Mouse (Mus musculus) right cerebral cortex, adult 2 months (tissue): ENCODE measurements around the gene Kcng1.
A peak's percentile ranks its signal among the peaks of the same experiment; 100 is the strongest.

Experiments
- DNase-seq, 2 experiments: peaks; one replicate each; pipeline ENCODE4 v3.0.0; 2021 to 2022; ENCODE audit warnings: low spot score in 2 of 2

Gene Kcng1

GRCm38 (mm10) chr2:168281582-168281981, at the start of gene Kcng1:
Gene Kcng1 (minus strand): TSS chr2:168281736.
- DNase-seq, result no peak

GRCm38 (mm10) chr2:168330421-168331070, 49.0 kb upstream of the Kcng1 start:
- peak; percentile 80 to 81 for DNase-seq

DNA sequence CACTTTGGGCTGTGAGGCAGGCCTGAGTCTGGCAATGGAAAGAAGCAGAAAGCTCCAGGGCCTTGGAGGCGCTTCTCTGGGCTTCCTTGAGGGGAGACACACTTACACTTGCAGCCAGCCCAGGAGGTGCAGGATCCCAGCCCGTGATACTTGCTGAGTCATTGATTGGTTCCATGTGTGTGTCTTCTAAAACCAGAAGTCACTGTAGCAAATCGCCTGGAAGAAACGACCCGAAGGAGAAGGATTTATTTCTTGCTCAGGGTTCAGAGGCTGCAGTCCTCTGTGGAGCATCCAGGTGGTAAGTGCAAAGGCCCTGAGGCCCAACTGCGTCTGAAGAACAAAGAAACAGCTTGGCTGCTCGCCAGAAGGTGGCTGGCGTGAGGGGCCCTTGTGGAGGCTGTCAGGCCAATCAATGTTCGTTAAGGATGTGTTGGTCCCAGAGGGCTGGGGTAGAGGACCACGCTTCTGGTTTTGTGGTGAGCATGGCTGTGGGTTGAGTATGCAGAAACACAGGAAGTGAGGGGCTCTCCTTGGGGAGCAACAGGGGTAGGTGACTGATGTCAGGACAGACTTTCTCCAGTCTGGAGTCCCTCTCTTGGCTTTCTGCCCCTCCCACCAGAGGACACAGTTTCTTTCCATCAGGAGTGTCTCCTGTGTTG, 40.3 kb upstream of the Kcng1 start:
- no peak for DNase-seq

- no peak for DNase-seq
These were observed 39.0 kb upstream of the Kcng1 start for GRCm38 (mm10) chr2:168320388-168321182.

DNA sequence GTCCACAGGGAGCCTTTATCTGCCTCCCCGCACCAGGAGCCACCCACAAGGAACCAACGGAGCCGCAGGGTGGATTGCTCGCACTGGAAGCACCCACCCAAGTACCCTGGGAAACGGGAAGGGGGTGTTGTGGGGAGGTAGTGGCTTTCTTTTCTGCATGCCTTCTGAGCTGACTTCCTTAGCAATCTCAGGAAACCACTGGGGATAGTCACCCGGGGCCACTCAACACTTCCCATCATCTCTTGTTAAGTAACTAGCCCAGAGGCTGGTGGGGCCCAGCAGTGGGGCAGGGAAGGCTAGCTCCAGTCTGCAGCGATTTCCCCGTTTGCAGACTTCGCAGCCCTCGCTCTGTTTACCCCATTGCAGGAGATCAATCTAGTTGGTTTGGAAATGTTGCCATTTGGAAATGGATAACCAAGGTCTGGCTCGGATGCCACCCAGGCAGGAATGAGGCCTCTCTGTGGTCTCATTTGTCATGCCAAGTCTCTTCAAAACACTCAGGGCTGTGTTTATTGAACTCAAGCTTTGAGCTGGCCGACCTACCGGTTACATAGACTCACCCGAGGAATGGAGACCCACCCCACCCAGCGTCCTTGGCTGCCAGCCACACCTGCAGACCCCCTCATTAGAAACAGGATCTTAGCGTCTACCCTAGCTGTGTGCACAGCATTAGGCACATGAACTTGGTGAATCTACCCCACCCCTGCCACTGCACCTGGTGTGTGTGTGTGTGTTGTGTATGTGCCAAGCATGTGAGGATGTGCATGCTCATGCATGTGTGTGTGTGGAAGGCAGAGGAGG, 33.3 kb upstream of the Kcng1 start:
- DNase-seq, result no peak

DNA sequence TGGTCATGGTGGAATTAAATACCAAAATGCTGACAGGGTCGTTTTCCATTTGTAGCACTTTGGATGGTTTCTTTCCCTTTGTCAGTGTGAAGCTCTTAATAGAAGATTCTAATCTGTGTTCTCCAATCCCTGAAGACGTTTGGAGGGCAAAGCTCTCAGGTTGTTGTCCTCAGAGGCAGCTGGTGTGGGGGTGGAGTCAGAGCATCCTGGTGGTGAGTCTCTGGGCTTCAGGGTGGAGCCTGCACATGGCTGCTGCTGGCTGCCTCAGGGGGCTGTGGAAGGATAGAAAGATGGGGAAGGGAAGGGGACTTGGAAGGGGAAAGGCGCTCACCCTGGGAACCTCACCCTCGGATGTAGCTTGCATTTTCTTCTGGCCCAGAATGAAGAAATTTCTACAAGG, 31.0 kb upstream of the Kcng1 start:
- DNase-seq, result no peak

DNA sequence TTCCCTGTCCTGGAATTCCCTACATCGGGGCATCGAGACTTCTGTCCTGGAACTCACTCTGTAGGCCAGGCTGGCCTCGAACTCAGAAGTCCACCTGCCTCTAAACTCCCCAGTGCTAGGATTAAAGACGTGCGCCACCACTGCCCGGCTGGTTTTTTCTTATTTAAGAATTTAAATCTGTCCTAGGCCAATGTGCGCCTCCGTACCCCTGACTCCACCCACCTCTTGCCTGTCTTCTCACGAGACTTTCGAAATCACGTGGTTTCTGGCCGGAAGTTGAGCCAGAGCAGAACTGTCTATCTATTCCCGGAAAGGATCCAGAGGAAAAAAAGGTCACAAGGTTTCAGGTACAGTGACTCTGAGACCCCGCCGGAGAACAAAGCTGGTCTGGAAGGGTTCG, 29.5 kb upstream of the Kcng1 start:
- DNase-seq, result no peak

DNA sequence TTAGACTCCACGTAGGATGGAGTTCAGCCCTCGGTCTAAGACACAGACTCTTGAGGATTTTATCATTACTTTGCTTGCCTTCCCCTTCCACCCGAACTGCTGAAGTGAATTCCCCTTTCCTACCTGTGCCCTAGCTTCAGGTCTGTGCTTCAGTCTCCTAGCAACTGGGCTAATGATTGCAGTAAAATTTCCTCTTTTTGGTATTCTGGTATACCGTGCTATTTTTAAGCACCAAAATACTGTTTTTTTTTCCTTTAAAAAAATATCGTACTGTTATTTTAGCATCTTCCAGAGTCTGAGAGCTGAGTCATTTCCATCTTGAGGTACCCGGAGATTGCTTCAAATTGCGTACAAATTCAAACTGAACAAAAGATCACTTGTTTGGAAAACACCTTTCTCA, 27.4 kb upstream of the Kcng1 start:
- peak in 1 of 2 experiments; percentile 14 for DNase-seq

DNA sequence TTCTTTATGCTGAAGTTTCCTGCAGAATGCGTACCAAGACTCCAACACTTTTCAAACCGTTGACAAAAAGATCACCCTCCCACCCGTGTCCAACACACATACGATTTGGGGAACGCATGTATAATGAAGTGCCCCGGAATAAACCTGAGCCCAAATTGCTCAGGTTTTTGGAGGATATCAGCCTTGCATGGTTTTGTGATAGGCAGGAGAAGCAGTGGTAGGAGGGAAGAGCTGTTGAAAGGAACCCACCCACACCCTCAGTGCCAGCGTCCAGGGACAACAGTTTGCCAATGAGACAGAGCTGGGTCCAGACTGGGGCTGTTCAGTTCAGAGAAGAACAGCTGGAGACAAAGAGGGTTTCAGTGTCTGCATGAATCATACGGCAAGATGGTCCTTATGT, 18.1 kb upstream of the Kcng1 start:
- DNase-seq, result no peak

DNA sequence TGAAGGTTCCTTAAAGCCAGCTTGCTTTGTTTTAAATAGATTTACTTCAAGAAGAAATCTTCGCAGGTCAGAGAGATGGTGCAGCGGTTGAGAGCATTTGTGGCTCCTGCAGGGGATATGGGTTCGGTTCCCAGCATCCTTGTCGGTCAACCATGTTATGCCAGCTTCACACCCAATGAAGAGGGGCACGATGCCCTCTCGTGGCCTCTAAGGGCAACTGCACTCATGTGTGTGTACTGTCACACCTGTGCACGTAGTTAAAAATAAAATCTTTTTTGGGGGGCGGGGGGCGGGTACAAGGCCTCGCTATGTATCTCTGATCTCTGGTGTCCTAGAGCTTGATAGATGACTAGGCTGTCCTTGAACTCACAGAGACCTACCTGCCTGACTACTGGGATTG, 15.0 kb upstream of the Kcng1 start:
- DNase-seq, result no peak

DNA sequence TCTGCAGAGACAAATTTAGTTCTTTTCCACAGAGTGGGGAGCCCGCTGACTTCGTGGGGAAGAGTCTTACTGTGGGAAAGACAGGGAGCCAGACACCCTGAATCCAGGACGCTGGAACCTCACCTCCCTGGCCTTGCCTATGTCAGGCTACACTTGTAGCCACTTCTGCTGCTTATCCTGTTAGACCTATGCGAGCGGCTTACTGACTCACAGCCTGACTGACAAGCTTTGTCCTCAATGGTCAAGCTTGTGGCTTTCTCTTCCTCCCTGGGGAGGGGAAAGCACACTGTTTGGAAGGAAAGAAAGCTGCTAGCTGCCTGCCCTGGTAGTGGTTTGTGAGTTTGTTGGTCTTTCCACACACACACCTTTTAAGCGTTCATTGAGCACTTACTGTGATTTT, 11.0 kb upstream of the Kcng1 start:
- no peak for DNase-seq

DNA sequence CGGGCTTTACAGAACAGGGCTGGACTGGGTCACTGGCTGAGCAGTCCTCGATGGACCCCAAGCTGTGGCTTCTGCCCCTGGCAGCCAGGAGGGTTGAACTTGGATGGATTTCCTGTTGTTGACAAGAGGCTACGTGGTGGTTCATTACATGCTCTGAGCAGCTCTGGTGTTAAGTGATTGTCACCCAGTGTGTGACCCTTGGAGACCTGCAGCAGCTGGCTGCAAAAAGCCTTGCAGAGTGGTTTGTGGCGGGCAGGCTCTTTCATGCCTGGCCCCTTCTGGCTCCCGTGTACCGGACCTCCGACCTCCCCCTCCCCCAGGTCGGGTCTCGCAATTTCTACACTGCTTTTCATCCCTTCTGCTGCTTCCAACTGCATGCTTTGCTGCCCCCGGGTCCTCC, 10.5 kb upstream of the Kcng1 start:
- DNase-seq, result no peak

- DNase-seq, result no peak
These were observed 8.3 kb upstream of the Kcng1 start for GRCm38 (mm10) chr2:168289851-168290250.

DNA sequence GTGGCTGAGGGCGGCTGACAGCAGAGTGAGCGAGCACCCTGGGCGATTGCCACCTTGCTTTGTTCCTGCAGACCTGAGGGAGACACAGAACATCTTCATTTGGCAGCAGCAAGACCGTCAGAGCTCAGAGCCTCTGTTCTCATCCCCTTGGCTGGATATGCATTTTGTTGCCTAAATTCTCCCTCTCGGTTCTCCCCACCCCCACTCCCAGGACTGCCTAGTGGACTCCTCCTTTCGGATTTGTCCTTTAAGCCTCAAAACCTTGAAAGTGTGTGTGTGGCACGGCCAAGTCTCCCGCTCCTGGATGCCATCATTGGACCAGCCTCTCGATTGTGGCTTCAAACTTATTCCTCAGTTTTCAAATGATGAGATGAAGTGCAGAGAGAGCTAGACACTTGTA, 7.5 kb upstream of the Kcng1 start:
- no peak for DNase-seq

DNA sequence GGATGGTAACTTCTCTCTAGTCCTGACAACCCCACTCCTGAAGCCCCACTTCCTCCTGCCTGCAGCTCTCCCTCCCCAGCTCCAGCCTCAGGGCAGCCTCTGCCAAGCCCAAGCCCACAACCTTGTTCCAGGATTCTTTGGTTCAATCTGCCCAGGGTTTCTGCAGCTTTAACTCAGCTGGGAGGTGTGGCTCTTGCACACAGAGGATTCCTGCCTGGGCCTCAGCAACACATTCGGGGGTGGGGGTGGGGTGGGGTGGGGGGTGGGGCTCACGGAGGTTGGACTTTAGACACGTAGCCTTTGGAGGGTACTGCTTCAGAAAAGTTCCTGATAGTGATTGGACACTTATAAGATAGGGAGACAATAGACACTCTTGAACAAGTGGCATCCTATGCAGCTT, 5.5 kb upstream of the Kcng1 start:
- no peak for DNase-seq

GRCm38 (mm10) chr2:168285143-168285542, 3.6 kb upstream of the Kcng1 start:
- DNase-seq, result no peak

DNA sequence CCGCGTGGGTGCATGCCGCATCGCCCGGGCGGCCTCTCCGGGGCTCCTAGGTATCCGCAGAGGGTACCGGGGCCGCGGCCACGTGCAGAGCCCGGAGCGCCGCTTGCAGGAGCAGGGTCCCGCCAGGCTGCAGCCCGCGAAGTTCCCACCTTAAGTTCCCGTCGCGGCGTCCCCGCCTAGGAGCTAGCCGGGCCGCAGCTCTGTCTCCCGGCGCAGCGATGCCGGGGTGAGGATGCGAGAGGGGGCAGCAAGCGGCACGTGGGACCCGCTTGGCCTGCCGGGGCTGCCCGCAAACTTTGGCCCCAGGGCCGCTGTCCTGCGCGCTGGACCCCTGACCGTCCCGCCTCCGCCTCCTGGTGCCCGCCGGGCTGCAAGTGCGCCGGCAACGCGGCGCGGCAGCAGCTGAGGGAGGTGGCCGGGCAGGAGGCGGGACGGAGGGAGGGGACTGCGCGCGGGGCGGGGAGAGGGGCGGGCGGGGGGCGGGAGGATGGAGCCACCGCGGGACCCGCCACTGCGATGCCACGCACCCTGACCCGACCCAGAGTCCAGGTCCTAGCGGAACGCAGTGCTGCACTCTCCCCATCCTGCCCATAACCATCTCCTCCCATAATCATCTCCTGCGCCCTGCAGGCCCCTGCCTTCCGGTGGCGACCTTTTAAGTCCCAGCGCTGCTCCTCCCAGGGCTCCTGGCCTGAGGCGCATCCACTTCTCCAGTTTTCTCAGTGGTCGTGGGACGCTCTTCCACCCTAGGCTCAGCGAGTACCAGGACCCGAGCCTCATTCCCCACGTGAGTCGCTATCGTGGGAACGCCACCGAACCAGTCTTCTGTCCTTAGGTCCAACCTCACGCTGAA, 581 bp downstream of the Kcng1 start:
- no peak for DNase-seq

DNA sequence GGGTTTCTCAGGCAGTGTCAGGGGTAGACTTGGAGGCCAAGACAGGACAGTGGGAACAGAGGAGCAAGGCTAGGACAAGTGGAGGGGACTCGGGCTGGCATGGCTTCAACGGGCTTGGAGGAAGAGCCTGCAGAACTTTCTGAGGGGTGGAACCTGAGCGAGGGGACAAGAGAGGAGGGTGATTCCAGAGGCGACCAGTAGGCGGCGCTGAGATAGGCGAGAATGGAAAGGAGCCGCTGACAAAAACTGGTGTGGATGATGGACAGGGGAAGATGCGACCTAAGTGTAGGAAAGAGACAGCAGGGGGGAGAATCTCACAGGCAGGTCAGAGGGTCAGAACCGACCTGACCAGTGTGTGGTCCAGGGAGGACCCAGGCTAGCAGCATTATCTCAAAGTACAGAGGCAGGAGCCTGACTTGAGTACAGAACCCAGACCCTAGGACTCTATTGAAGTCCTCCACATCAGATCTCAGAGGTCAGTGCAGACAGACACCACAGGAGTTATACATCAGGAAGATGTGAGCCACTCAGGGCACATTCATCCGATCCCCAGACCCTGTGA, 7.1 kb downstream of the Kcng1 start:
- DNase-seq, result peak; percentile 73 to 82

DNA sequence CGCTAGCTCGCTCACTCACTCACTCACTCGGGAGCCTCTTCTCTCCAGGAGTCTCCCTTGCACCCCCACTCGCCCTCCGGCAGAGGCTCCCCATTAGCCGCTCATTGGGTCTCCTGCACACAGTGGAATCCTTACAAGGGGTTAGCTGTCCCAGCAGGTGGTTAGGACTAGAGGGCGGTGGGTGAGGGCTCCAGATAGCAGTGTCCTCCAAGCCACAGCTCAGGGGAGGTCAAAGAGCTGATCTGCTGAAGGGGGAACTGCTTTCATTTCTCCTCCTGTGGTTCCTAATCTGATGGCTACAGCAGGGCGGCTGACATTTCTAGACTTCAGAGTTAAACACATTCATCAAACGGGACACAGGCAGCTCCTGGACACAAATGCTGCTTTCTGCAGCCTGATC, 8.1 kb downstream of the Kcng1 start:
- no peak for DNase-seq

GRCm38 (mm10) chr2:168268033-168268432, 13.5 kb downstream of the Kcng1 start:
- no peak for DNase-seq

DNA sequence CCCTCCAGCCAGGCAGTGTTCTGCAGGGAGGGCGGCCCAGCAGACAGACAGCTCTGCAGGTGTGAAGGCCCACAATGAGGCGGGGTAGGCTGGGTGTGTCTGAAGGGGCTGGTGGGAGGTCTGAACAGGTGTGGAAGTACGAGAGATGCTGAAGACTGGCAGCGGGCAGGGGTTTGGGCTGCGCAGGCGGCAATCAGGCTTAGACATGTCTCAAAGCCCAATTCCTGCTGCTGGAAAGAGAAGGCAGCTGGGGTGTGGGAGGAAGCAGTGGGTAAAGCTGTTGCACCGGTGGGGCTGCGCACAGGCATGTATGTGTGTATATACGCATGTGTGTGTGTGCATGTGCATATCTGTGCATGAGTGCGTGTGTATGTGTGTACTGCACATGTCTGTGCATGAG, 20.6 kb downstream of the Kcng1 start:
- peak; percentile 74 to 87 for DNase-seq
